Mouse (Mus musculus): ENCODE data around the gene AI481877. TPM values are rescaled to one million over a fixed set of nuclear protein-coding genes. Genes with fewer than 3 reads are reported as not detected.

Gene AI481877
- polyA plus RNA-seq, 1 experiment from 2014 or later = not detected

DNA sequence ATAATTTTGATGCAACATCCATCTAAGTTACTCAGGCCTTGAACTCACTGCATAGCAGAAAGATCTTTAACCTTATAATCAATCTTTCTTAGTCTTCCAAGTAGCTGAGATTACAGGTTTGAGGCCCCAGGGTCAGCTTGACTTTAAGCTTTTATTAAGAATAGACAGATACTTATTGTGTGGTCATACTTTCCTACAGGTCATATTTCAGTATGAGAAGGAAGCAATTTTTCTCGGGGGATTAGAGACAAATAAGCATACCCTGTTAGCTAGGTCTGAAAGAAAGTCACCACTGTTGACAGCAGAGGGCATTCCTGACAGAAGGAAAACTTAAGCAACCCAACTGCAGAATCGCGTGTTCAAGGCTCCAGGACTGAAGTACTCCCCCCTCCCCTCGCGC is 130.8 kb downstream of the AI481877 start:
- 84% methylated on average over 5 of the region's 5 CpGs for WGBS
- Histone ChIP-seq H3K4me1 (replicated peaks; ENCODE audit: control insufficient read depth, insufficient read depth, low read length) (peaks cover 5% of the 10 kb centered on the region; the same call in 1 of the 2 replicates), H3K36me3 (ENCODE audit: control insufficient read depth, insufficient read depth, low read length) (no peaks in the 10 kb centered on the region), H3K4me2 (ENCODE audit: low read depth, low read length, severe bottlenecking) (no peak overlapping the region), H3K27me3 (ENCODE audit: control insufficient read depth, insufficient read depth, low read length) (no peaks in the 10 kb centered on the region), H3K9ac (ENCODE audit: low read length) (no peak overlapping the region), H3K9me3 (ENCODE audit: control insufficient read depth, low read length) (no peaks in the 10 kb centered on the region), H3K4me3 (ENCODE audit: low read depth, low read length) (no peak overlapping the region), H3K27ac (ENCODE audit: low read depth, low read length) (no peak overlapping the region)
- ATAC-seq (replicated peaks; ENCODE audit: low FRiP score) (no peak), DNase-seq (ENCODE audit: low spot score) (no peak)

DNA sequence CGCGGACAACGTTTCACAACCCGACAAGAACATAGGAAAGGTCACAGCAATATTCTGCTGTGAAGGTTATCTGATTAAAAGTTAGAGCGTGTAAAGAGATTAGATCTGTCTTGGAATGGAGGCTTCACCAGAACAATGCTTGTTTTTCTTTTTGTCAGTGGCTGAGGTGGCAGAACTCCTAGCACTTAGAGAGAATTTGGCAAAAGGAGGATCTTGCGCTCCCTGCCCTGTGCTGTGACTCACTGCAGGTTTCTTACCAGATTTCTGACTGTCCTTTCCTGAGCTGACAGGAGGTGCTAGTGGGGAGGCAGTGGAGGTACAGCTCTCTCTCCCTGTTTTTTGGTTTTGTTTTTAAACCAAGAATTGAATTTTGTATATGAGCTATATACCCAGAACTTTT is 131.8 kb downstream of the AI481877 start:
- WGBS = 79% methylated on average over 6 of the region's 6 CpGs
- Histone ChIP-seq H3K27ac (ENCODE audit: low read depth, low read length) (no peak overlapping the region), H3K4me1 (replicated peaks; ENCODE audit: control insufficient read depth, insufficient read depth, low read length) (peaks cover 5% of the 10 kb centered on the region; the same call in 1 of the 2 replicates), H3K9me3 (ENCODE audit: control insufficient read depth, low read length) (no peaks in the 10 kb centered on the region), H3K27me3 (ENCODE audit: control insufficient read depth, insufficient read depth, low read length) (no peaks in the 10 kb centered on the region), H3K4me3 (ENCODE audit: low read depth, low read length) (no peak overlapping the region), H3K36me3 (ENCODE audit: control insufficient read depth, insufficient read depth, low read length) (no peaks in the 10 kb centered on the region), H3K9ac (ENCODE audit: low read length) (no peak overlapping the region), H3K4me2 (ENCODE audit: low read depth, low read length, severe bottlenecking) (no peak overlapping the region)
- DNase-seq (ENCODE audit: low spot score) (no peak), ATAC-seq (replicated peaks; ENCODE audit: low FRiP score) (no peak)

DNA sequence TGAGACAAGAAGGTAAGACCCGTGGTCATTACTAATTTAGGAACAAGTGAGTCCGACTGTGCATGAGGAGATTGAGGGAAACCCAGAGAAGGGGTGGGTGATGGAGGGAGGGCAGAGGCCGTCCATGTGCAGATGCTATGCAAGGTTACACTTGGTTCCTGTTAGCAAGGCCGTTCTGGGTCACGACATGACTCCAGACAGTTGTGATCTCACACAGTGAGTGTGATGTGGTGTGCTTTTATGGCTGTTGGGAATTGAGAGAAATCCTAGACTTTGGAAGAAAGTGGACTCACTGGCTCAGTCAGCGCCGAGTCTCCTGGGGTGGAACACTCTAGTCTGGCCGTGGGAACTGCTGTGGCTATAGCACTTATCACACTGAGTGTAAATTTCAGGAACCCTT is 132.6 kb downstream of the AI481877 start:
- H3K4me3 ChIP-seq (ENCODE audit: low read depth, low read length) = no peak overlapping the region
- no peaks in the 10 kb centered on the region for H3K36me3 ChIP-seq (ENCODE audit: control insufficient read depth, insufficient read depth, low read length)
- H3K9ac ChIP-seq (ENCODE audit: low read length) = no peak overlapping the region
- DNase-seq (ENCODE audit: low spot score) (no peak), ATAC-seq (replicated peaks; ENCODE audit: low FRiP score) (no peak)
- no peak overlapping the region for H3K27ac ChIP-seq (ENCODE audit: low read depth, low read length)
- no peak overlapping the region for H3K4me2 ChIP-seq (ENCODE audit: low read depth, low read length, severe bottlenecking)
- WGBS = 75% methylated on average over 8 of the region's 8 CpGs
- H3K4me1 ChIP-seq (replicated peaks; ENCODE audit: control insufficient read depth, insufficient read depth, low read length) = peaks cover 5% of the 10 kb centered on the region; the same call in 1 of the 2 replicates
- no peaks in the 10 kb centered on the region for H3K9me3 ChIP-seq (ENCODE audit: control insufficient read depth, low read length)
- H3K27me3 ChIP-seq (ENCODE audit: control insufficient read depth, insufficient read depth, low read length) = no peaks in the 10 kb centered on the region

DNA sequence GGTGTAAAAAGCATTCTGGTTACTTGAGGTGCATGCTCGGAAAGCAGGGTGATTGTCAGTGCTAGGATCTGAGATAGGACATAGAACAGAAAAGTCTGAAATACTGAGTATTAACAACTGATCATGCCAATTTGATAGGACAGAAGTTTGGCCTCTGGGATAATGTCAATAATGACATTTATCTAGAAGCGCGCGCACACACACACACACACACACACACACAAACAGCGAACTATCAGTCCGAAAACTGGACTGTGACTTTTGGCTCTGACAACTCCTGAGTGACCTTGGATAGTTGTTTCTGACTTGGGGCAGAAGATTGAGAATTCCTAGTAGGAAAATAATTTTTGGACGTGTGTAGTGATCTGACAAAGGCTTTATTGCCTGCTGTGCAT is 135.0 kb downstream of the AI481877 start:
- H3K9ac ChIP-seq (ENCODE audit: low read length) = peak overlapping the region; percentile 88
- H3K36me3 ChIP-seq (ENCODE audit: control insufficient read depth, insufficient read depth, low read length) = no peaks in the 10 kb centered on the region
- H3K4me1 ChIP-seq (replicated peaks; ENCODE audit: control insufficient read depth, insufficient read depth, low read length) = peaks cover 5% of the 10 kb centered on the region; the same call in 1 of the 2 replicates
- peak overlapping the region; percentile 85 for H3K4me3 ChIP-seq (ENCODE audit: low read depth, low read length)
- DNase-seq (ENCODE audit: low spot score) (no peak), ATAC-seq (replicated peaks; ENCODE audit: low FRiP score) (no peak)
- no peak overlapping the region for H3K27ac ChIP-seq (ENCODE audit: low read depth, low read length)
- peak overlapping the region; percentile 87 for H3K4me2 ChIP-seq (ENCODE audit: low read depth, low read length, severe bottlenecking)
- H3K9me3 ChIP-seq (ENCODE audit: control insufficient read depth, low read length) = no peaks in the 10 kb centered on the region
- WGBS = 32% methylated on average over 7 of the region's 7 CpGs
- H3K27me3 ChIP-seq (ENCODE audit: control insufficient read depth, insufficient read depth, low read length) = no peaks in the 10 kb centered on the region

DNA sequence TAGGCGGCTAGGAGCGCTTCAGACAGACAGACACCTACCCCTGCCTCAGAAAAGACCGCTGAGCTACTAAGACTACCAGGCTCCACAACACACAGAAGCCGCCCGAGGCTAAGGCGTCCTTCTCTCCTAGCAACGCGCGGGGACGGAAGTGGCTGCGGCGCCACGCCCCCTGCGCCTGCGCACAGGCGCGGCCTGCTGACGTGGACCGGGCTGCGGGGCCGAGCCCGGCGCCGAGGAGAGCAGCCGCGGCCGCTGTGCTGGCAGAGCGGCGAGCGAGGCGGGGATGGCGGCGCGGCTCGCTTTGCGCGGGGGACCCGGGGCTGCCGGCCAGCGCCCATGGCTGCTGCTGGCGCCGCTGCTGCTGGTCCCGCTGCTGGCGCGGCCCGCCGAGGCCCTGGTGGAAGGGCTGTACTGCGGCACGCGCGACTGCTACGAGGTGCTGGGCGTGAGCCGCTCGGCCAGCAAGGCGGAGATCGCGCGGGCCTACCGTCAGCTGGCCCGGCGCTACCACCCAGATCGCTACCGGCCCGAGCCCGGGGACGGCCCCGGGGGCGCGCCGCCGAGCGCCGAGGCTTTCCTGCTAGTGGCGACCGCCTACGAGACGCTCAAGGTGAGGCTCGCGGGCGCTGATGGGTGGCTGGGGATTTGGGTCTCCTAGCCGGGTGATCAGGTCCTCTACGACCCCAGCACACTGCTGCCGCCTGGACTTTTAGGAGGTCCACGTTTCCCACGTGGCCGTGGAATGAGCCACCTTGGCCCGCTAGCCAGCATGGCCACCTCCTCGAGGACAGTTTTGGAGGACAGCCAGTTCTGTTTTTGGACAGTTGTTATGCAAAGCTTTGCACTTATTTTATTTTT is 135.6 kb downstream of the AI481877 start, which contains the start of gene Gm20503:
Gm20503 (plus strand) TSS at position 263 of the 858 bp plus-strand sequence.
- Histone ChIP-seq H3K9me3 (ENCODE audit: control insufficient read depth, low read length) (no peaks in the 10 kb centered on the region), H3K36me3 (ENCODE audit: control insufficient read depth, insufficient read depth, low read length) (no peaks in the 10 kb centered on the region), H3K4me2 (ENCODE audit: low read depth, low read length, severe bottlenecking) (peak within 1 kb of the TSS; percentile 87), H3K27me3 (ENCODE audit: control insufficient read depth, insufficient read depth, low read length) (no peaks in the 10 kb centered on the region), H3K9ac (ENCODE audit: low read length) (peak within 1 kb of the TSS; percentile 88), H3K27ac (ENCODE audit: low read depth, low read length) (peak within 1 kb of the TSS; percentile 68), H3K4me1 (replicated peaks; ENCODE audit: control insufficient read depth, insufficient read depth, low read length) (peaks cover 5% of the 10 kb centered on the region; the same call in 1 of the 2 replicates), H3K4me3 (ENCODE audit: low read depth, low read length) (peak within 1 kb of the TSS; percentile 85)
- ATAC-seq (replicated peaks; ENCODE audit: low FRiP score) (peak; percentile 99), DNase-seq (ENCODE audit: low spot score) (peak; percentile 95)
- under 1% methylated on average over 73 of the region's 89 CpGs for WGBS

DNA sequence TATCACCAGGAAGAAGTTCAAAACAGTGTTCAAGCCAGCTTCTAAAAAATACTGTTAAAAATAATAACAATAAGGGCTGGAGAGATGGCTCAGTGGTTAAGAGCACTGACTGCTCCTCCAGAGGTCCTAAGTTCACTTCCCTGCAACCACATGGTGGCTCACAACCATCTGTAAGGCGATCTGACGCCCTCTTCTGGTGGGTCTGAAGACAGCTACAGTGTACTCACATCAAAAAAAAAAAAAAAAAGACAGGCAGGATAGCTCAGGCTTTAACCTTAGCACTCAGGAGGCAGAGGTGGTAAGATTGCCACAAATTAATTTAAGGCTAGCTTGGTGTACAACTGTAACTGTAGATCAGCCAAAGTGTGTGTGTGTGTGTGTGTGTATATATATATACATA is 138.2 kb downstream of the AI481877 start:
- WGBS = 0% methylated on average over 2 of the region's 2 CpGs
- Histone ChIP-seq H3K9me3 (ENCODE audit: control insufficient read depth, low read length) (no peaks in the 10 kb centered on the region), H3K9ac (ENCODE audit: low read length) (no peak overlapping the region), H3K4me3 (ENCODE audit: low read depth, low read length) (no peak overlapping the region), H3K4me2 (ENCODE audit: low read depth, low read length, severe bottlenecking) (no peak overlapping the region), H3K27ac (ENCODE audit: low read depth, low read length) (no peak overlapping the region), H3K4me1 (replicated peaks; ENCODE audit: control insufficient read depth, insufficient read depth, low read length) (peaks cover 5% of the 10 kb centered on the region; the same call in 1 of the 2 replicates), H3K36me3 (ENCODE audit: control insufficient read depth, insufficient read depth, low read length) (no peaks in the 10 kb centered on the region), H3K27me3 (ENCODE audit: control insufficient read depth, insufficient read depth, low read length) (no peaks in the 10 kb centered on the region)
- ATAC-seq (replicated peaks; ENCODE audit: low FRiP score) (no peak), DNase-seq (ENCODE audit: low spot score) (no peak)

DNA sequence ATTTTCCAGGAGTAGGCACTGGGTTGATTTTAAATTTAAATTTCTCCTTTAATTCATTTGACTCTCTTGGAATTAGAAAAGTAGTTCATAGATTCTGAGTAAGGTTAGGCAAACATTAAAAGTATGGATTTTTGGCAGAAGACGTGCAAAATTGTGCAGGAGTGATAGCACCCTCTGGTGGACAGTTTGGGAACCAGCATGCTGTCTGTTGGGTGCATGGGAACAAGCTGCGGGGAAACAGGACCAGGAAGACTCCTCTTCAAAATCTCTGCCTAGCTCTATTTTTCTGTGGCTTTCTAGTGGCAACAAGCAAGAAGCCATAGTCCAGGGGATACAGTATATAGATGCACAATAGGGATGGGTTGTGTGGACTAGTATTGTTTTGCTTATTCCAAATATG is 139.1 kb downstream of the AI481877 start:
- H3K27ac ChIP-seq (ENCODE audit: low read depth, low read length) = no peak overlapping the region
- WGBS = 15% methylated on average over 2 of the region's 2 CpGs
- H3K4me3 ChIP-seq (ENCODE audit: low read depth, low read length) = no peak overlapping the region
- no peaks in the 10 kb centered on the region for H3K36me3 ChIP-seq (ENCODE audit: control insufficient read depth, insufficient read depth, low read length)
- H3K9ac ChIP-seq (ENCODE audit: low read length) = no peak overlapping the region
- H3K4me2 ChIP-seq (ENCODE audit: low read depth, low read length, severe bottlenecking) = no peak overlapping the region
- ATAC-seq (replicated peaks; ENCODE audit: low FRiP score) (no peak), DNase-seq (ENCODE audit: low spot score) (peak; percentile 78)
- H3K4me1 ChIP-seq (replicated peaks; ENCODE audit: control insufficient read depth, insufficient read depth, low read length) = peaks cover 5% of the 10 kb centered on the region; the same call in 1 of the 2 replicates
- H3K27me3 ChIP-seq (ENCODE audit: control insufficient read depth, insufficient read depth, low read length) = no peaks in the 10 kb centered on the region
- H3K9me3 ChIP-seq (ENCODE audit: control insufficient read depth, low read length) = no peaks in the 10 kb centered on the region

DNA sequence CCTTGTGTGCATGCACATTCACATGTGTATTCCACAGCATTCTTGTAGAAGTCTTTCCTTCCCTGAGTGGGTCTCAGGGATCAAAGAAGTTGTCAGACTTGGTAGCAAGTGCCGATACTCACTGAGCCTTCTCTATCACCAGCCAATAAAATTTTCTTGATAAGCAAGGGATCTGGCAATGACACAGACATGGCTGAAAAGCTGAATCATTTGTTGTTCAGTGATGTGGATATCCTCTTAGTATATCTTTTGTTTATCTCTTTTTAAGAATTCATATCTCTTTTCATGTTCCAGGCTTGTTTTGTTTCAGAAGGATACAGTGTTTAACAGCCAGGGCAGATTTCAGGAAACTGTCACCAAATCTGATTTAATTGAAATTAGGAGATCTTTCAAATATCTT is 140.1 kb downstream of the AI481877 start:
- H3K27ac ChIP-seq (ENCODE audit: low read depth, low read length) = no peak overlapping the region
- H3K36me3 ChIP-seq (ENCODE audit: control insufficient read depth, insufficient read depth, low read length) = no peaks in the 10 kb centered on the region
- DNase-seq (ENCODE audit: low spot score) (no peak), ATAC-seq (replicated peaks; ENCODE audit: low FRiP score) (no peak)
- H3K9me3 ChIP-seq (ENCODE audit: control insufficient read depth, low read length) = no peaks in the 10 kb centered on the region
- H3K9ac ChIP-seq (ENCODE audit: low read length) = no peak overlapping the region
- WGBS = 92% methylated on average over 1 of the region's 1 CpGs
- no peaks in the 10 kb centered on the region for H3K27me3 ChIP-seq (ENCODE audit: control insufficient read depth, insufficient read depth, low read length)
- H3K4me3 ChIP-seq (ENCODE audit: low read depth, low read length) = no peak overlapping the region
- H3K4me1 ChIP-seq (replicated peaks; ENCODE audit: control insufficient read depth, insufficient read depth, low read length) = no peaks in the 10 kb centered on the region; the same call in 1 of the 2 replicates
- no peak overlapping the region for H3K4me2 ChIP-seq (ENCODE audit: low read depth, low read length, severe bottlenecking)

DNA sequence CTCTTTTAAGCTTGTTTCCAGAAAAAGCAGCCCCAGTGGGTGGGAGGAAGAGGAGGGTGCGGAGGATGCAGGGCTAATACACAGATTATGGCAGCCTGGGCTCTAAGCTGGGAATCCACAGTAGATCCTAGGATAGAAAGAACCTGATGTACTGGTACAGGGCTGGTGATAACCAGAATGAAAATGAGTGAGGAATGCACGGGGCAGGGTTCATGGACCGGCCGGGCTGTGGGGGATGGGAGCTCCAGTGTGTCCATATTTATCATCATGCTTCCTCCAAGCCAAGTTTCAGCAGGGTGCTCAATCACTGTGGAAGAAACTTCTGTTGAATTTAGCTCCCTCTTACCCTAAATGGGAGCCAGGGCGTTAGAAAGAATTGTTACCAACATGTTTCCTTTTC is 141.7 kb downstream of the AI481877 start:
- 88% methylated on average over 5 of the region's 5 CpGs for WGBS
- no peak for DNase-seq (ENCODE audit: low spot score)
- H3K9me3 ChIP-seq (ENCODE audit: control insufficient read depth, low read length) = no peaks in the 10 kb centered on the region
- no peak overlapping the region for H3K4me3 ChIP-seq (ENCODE audit: low read depth, low read length)
- no peak overlapping the region for H3K27ac ChIP-seq (ENCODE audit: low read depth, low read length)
- H3K4me2 ChIP-seq (ENCODE audit: low read depth, low read length, severe bottlenecking) = no peak overlapping the region
- no peaks in the 10 kb centered on the region for H3K27me3 ChIP-seq (ENCODE audit: control insufficient read depth, insufficient read depth, low read length)
- ATAC-seq (replicated peaks; ENCODE audit: low FRiP score) = no peak
- no peaks in the 10 kb centered on the region for H3K36me3 ChIP-seq (ENCODE audit: control insufficient read depth, insufficient read depth, low read length)
- H3K4me1 ChIP-seq (replicated peaks; ENCODE audit: control insufficient read depth, insufficient read depth, low read length) = no peaks in the 10 kb centered on the region
- no peak overlapping the region for H3K9ac ChIP-seq (ENCODE audit: low read length)

All from forebrain, embryonic 11.5 days (tissue).